ENCODE assay signal across 8 mouse cellular contexts in genomic region chr17:26462634-26463170, GRCm38 (mm10). TPM values are rescaled to one million over a fixed set of nuclear protein-coding genes. Genes with fewer than 3 reads are reported as not detected.
A peak's percentile ranks its signal among the peaks of the same experiment; 100 is the strongest.
DNase-seq lines count a peak whose midpoint lies in the region; TF ChIP-seq lines count a peak whose summit lies in the region.
"Had no signal": no experiment of that assay in that cellular context is flagged by ENCODE, and none has a peak within 500 bp of the region (broad histone marks: within the 10 kb centered on the region; RNA-seq: fewer than 3 reads in every experiment).

No protein-coding gene starts in this region.

- no peak overlapping the region for H3K27ac ChIP-seq in ES-E14 (ENCODE audit: insufficient read depth, low read depth, low read length, poor library complexity, severe bottlenecking)
- H3K27ac ChIP-seq in heart, embryonic 10.5 days: no peak overlapping the region
- H3K27ac ChIP-seq in layer of hippocampus, adult 2 months: no peak overlapping the region
- H3K27ac ChIP-seq: lung, embryonic 15.5 days had no signal

- H3K9me3 ChIP-seq in ES-E14 (ENCODE audit: control insufficient read depth, insufficient read depth, low read depth, low read length): no peaks in the 10 kb centered on the region
- no peaks in the 10 kb centered on the region for H3K9me3 ChIP-seq in heart, embryonic 10.5 days
- H3K9me3 ChIP-seq: lung, embryonic 15.5 days had no signal

- in situ Hi-C loops in ES-E14 (cut with MboI; ENCODE audit: low sequenced_read_pairs in 2 of 2, unreplicated experiment in 2 of 2): loop anchor here (10.0 to 25.0 kb wide), 2 partner anchors 172 to 425 kb away; no protein-coding TSS in a partner anchor

- TF ChIP-seq CTCF in layer of hippocampus, adult 2 months (conservative IDR thresholded peaks at IDR 0.05): peak; percentile 96

- peaks cover 0 to 10% of the 10 kb centered on the region in 2 experiments; a peak in 1 of 4 replicates for H3K4me1 ChIP-seq in ES-E14 (ENCODE audit: control insufficient read depth in 2 of 2, insufficient read depth in 2 of 2, low read length in 2 of 2, poor library complexity in 1 of 2)
- peaks cover 28% of the 10 kb centered on the region for H3K4me1 ChIP-seq in heart, embryonic 10.5 days

- DNase-seq in ES-E14 (ENCODE audit: low read depth, low spot score): peak; percentile 88
- DNase-seq in adrenal gland, postnatal 14 days: peak; percentile 90
- DNase-seq in embryo, embryonic 11 days: peak; percentile 77
- DNase-seq in heart, embryonic 10.5 days (ENCODE audit: low spot score): peak; percentile 85
- peak; percentile 61 to 88 for DNase-seq in layer of hippocampus, adult 2 months (ENCODE audit: low spot score in 2 of 2)
- peak; percentile 89 for DNase-seq in lung, postnatal 36 days
- DNase-seq in right cerebral cortex, postnatal 4 days: peak; percentile 88

- no peaks in the 10 kb centered on the region for H3K36me3 ChIP-seq in ES-E14 (ENCODE audit: control insufficient read depth, insufficient read depth, low read length, poor library complexity, severe bottlenecking)
- H3K36me3 ChIP-seq in heart, embryonic 10.5 days: no peaks in the 10 kb centered on the region
- H3K36me3 ChIP-seq: lung, embryonic 15.5 days had no signal

- H3K27me3 ChIP-seq in heart, embryonic 10.5 days (ENCODE audit: insufficient read depth, poor library complexity, severe bottlenecking): peaks cover 12% of the 10 kb centered on the region; the same call in 1 of the 2 replicates
- H3K27me3 ChIP-seq: lung, embryonic 15.5 days had no signal

- no peak overlapping the region for H3K4me3 ChIP-seq in ES-E14 (ENCODE audit: insufficient read depth in 1 of 2, low read depth in 1 of 2, low read length in 2 of 2, poor library complexity in 1 of 2, severe bottlenecking in 1 of 2)
- H3K4me3 ChIP-seq in heart, embryonic 10.5 days: no peak overlapping the region
- H3K4me3 ChIP-seq in layer of hippocampus, adult 2 months: peak overlapping the region; percentile 33; the same call in 1 of the 2 replicates
- H3K4me3 ChIP-seq: lung, embryonic 15.5 days had no signal

- WGBS in heart, embryonic 10.5 days: 24% methylated on average over 12 of the region's 12 CpGs

- H3K9ac ChIP-seq in ES-E14 (ENCODE audit: insufficient read depth, low read depth, low read length, poor library complexity, severe bottlenecking): no peak overlapping the region
- H3K9ac ChIP-seq: lung, embryonic 15.5 days had no signal

TF ChIP-seq in ES-E14, 5 proteins besides CTCF, POLR2A, EP300 and RAD21:
- TF ChIP-seq HCFC1 (IDR thresholded peaks at IDR 0.05; ENCODE audit: borderline replicate concordance, insufficient read depth, low read length) (0 out of 2 replicates have a peak, but pooled peaks have one; percentile 27), CHD2 (IDR thresholded peaks at IDR 0.05; ENCODE audit: low read depth, low read length) (no peak), ZC3H11A (IDR thresholded peaks at IDR 0.05; ENCODE audit: borderline replicate concordance, low read depth, low read length) (peak; percentile 93), MAFK (IDR thresholded peaks at IDR 0.05; ENCODE audit: insufficient read depth, low read depth, low read length) (no peak), ZNF384 (IDR thresholded peaks at IDR 0.05; ENCODE audit: low read depth, low read length) (no peak)

RNA-seq across cellular contexts. Expression of gene Neurl1b, which starts 48.1 kb away (rescaled TPM):
- total RNA-seq in ES-E14 (2012; rRNA removed): 0.71 and 0.79 TPM in 2 replicates
- total RNA-seq in adrenal gland, postnatal 14 days (2021): 50.0 and 51.1 TPM in 2 replicates
- polyA plus RNA-seq in heart, embryonic 10.5 days (2016; fragmentation: Nextera tagmentation; extraction: Ambion mirVana): 1.3 and 1.8 TPM in 2 replicates
- total RNA-seq in layer of hippocampus, adult 2 months (2021): 10 to 100 TPM; 68.8 to 75.0 TPM

Comparison
In these comparisons a context has a peak if more than half of its experiments do, and no peak if none do; other contexts are left out.
1. RNA of gene Neurl1b, which starts 48.1 kb away (total RNA-seq): 68.8 to 75.0 TPM in layer of hippocampus, adult 2 months and 50.0 to 51.1 TPM in adrenal gland, postnatal 14 days; 0.71 to 0.79 TPM in ES-E14; every median in the first group is over 10 times any median in the second.
2. Peak in every context shown above with its lines, with median percentiles within 50 percentile points of each other: DNase-seq.